Mouse (Mus musculus): ENCODE results near the gene Tbx10.
"Not testable (repeated sequence)": the region's sequence is repeated elsewhere in the genome, so short reads cannot be mapped to it uniquely, and the experiment has no call there.

Gene Tbx10

GRCm38 (mm10) chr19:3974608-3975007 lies 17.9 kb upstream of the Tbx10 start:
- DNase-seq (ENCODE audit: low spot score in 2 of 2): not testable (repeated sequence)

- DNase-seq (ENCODE audit: low spot score in 2 of 2): no peak
These were observed 16.7 kb upstream of the Tbx10 start for GRCm38 (mm10) chr19:3975866-3976265.

- DNase-seq (ENCODE audit: low spot score in 2 of 2): peak; percentile 58 to 77
These were observed 12.2 kb upstream of the Tbx10 start for GRCm38 (mm10) chr19:3980309-3980708.

- DNase-seq (ENCODE audit: low spot score in 2 of 2): no peak
These were observed 11.6 kb upstream of the Tbx10 start for GRCm38 (mm10) chr19:3980917-3981316.

GRCm38 (mm10) chr19:3983527-3984200 lies 8.9 kb upstream of the Tbx10 start:
- DNase-seq (ENCODE audit: low spot score in 2 of 2): no peak

GRCm38 (mm10) chr19:3985261-3985681 lies 7.3 kb upstream of the Tbx10 start:
- no peak for DNase-seq (ENCODE audit: low spot score in 2 of 2)

GRCm38 (mm10) chr19:3986334-3986733 lies 6.2 kb upstream of the Tbx10 start, which contains the start of gene Acy3:
Gene Acy3, plus strand, starts transcription at chr19:3986570.
- DNase-seq (ENCODE audit: low spot score in 2 of 2): peak; percentile 52 to 86

- no peak for DNase-seq (ENCODE audit: low spot score in 2 of 2)
These were observed 4.5 kb upstream of the Tbx10 start for GRCm38 (mm10) chr19:3988066-3988465.

- no peak for DNase-seq (ENCODE audit: low spot score in 2 of 2)
These were observed 3.8 kb upstream of the Tbx10 start for GRCm38 (mm10) chr19:3988750-3989149.

- no peak for DNase-seq (ENCODE audit: low spot score in 2 of 2)
These were observed 1.7 kb upstream of the Tbx10 start for GRCm38 (mm10) chr19:3990804-3991203.

GRCm38 (mm10) chr19:3991562-3991961 lies 990 bp upstream of the Tbx10 start:
- no peak for DNase-seq (ENCODE audit: low spot score in 2 of 2)

- no peak for DNase-seq (ENCODE audit: low spot score in 2 of 2)
These were observed 586 bp upstream of the Tbx10 start for GRCm38 (mm10) chr19:3991966-3992365.

GRCm38 (mm10) chr19:3994932-3995331 lies 2.4 kb downstream of the Tbx10 start:
- no peak for DNase-seq (ENCODE audit: low spot score in 2 of 2)

GRCm38 (mm10) chr19:3995505-3995904 lies 3.0 kb downstream of the Tbx10 start:
- no peak for DNase-seq (ENCODE audit: low spot score in 2 of 2)

- no peak for DNase-seq (ENCODE audit: low spot score in 2 of 2)
These were observed 3.6 kb downstream of the Tbx10 start for GRCm38 (mm10) chr19:3996106-3996505.

- no peak for DNase-seq (ENCODE audit: low spot score in 2 of 2)
These were observed 4.2 kb downstream of the Tbx10 start for GRCm38 (mm10) chr19:3996747-3997146.

GRCm38 (mm10) chr19:3997231-3997630 lies 4.7 kb downstream of the Tbx10 start:
- no peak for DNase-seq (ENCODE audit: low spot score in 2 of 2)

GRCm38 (mm10) chr19:3998335-3998734 lies 5.8 kb downstream of the Tbx10 start:
- no peak for DNase-seq (ENCODE audit: low spot score in 2 of 2)

- no peak for DNase-seq (ENCODE audit: low spot score in 2 of 2)
These were observed 6.7 kb downstream of the Tbx10 start for GRCm38 (mm10) chr19:3999121-3999730.

- DNase-seq (ENCODE audit: low spot score in 2 of 2): peak; percentile 95 to 97
These were observed 7.8 kb downstream of the Tbx10 start, which contains the start of the genes Nudt8 and Gm49405 for GRCm38 (mm10) chr19:4000119-4000900. Gene Nudt8, plus strand, starts transcription at chr19:4000580. Gene Gm49405, plus strand, starts transcription at chr19:4000626.

GRCm38 (mm10) chr19:4000949-4001525 lies 8.5 kb downstream of the Tbx10 start:
- no peak for DNase-seq (ENCODE audit: low spot score in 2 of 2)

- no peak for DNase-seq (ENCODE audit: low spot score in 2 of 2)
These were observed 9.2 kb downstream of the Tbx10 start for GRCm38 (mm10) chr19:4001752-4002151.

Data from urinary bladder, postnatal 36 days (tissue).